Comparison of ENCODE assay signal across 9 mouse cellular contexts in genomic region chr11:97511661-97512369, GRCm38 (mm10). TPM values are rescaled to one million over a fixed set of nuclear protein-coding genes. Genes with fewer than 3 reads are reported as not detected.
A peak's percentile ranks its signal among the peaks of the same experiment; 100 is the strongest.
DNase-seq lines count a peak whose midpoint lies in the region; ATAC-seq lines count a peak whose summit lies in the region.
"Had no signal": no experiment of that assay in that cellular context is flagged by ENCODE, and none has a peak within 500 bp of the region (broad histone marks: within the 10 kb centered on the region; RNA-seq: fewer than 3 reads in every experiment).

No protein-coding gene starts in this region.

- 39% methylated on average over 13 of the region's 13 CpGs for WGBS in heart, embryonic 16.5 days

- H3K4me2 ChIP-seq in heart, embryonic 16.5 days (ENCODE audit: low read depth, low read length), result peak overlapping the region; percentile 39

- H3K9me3 ChIP-seq in heart, embryonic 16.5 days (replicated peaks; ENCODE audit: control insufficient read depth, low read length), result no peaks in the 10 kb centered on the region

- peak; percentile 34 to 63 for DNase-seq in adrenal gland, postnatal 36 days
- no peak for DNase-seq in adrenal gland, adult 2 months
- peak; percentile 86 for DNase-seq in kidney, postnatal 10 days
- peak; percentile 81 for DNase-seq in thymus, postnatal 4 days
- no peak for DNase-seq in layer of hippocampus, postnatal 25 days (ENCODE audit: extremely low spot score in 1 of 2, low spot score in 1 of 2)

- H3K4me3 ChIP-seq in brown adipose tissue, adult 24 weeks (ENCODE audit: insufficient read depth, low read depth, low read length), result peak overlapping the region; percentile 27
- peak overlapping the region; percentile 28 for H3K4me3 ChIP-seq in heart, embryonic 16.5 days (ENCODE audit: low read length)

- H3K36me3 ChIP-seq in heart, embryonic 16.5 days (ENCODE audit: control insufficient read depth, insufficient read depth), result no peaks in the 10 kb centered on the region

- H3K27ac ChIP-seq in brown adipose tissue, adult 24 weeks (replicated peaks; ENCODE audit: low read depth, low read length), result 0 out of 2 replicates have a peak overlapping the region, but pooled peaks have one; percentile 14
- H3K27ac ChIP-seq in heart, embryonic 16.5 days (ENCODE audit: low read length), result peak overlapping the region; percentile 70

- no peaks in the 10 kb centered on the region for H3K4me1 ChIP-seq in brown adipose tissue, adult 24 weeks (ENCODE audit: control insufficient read depth, insufficient read depth, insufficient read length, low read length)
- H3K4me1 ChIP-seq in heart, embryonic 16.5 days (ENCODE audit: control insufficient read depth, insufficient read depth, low read length), result no peaks in the 10 kb centered on the region

- peak; percentile 49; the same call in 1 of the 2 replicates for ATAC-seq in heart, embryonic 16.5 days (replicated peaks; ENCODE audit: extremely low read depth, insufficient read depth, low FRiP score)
- ATAC-seq in megakaryocyte, adult 5-6 weeks (ENCODE audit: poor library complexity, severe bottlenecking), result peak; percentile 65

- H3K27me3 ChIP-seq in heart, embryonic 16.5 days (ENCODE audit: control insufficient read depth, insufficient read depth, low read length), result peaks cover 3% of the 10 kb centered on the region; the same call in 1 of the 2 replicates

- peak overlapping the region; percentile 12 for H3K9ac ChIP-seq in heart, embryonic 16.5 days (ENCODE audit: low read length)

RNA-seq across cellular contexts. Expression of gene 4933428G20Rik, which starts 11.7 kb away (rescaled TPM):
- under 1 TPM in 1 of 2 experiments, not detected in 1; 0.33 TPM for total RNA-seq in adrenal gland, postnatal 36 days (2021)
- under 1 TPM in 1 of 2 experiments, not detected in 1; 0.59 TPM for total RNA-seq in adrenal gland, adult 2 months (2021)
- polyA plus RNA-seq in adrenal gland, adult 2 months (2012; rRNA removed), result 0.07 and 0.09 TPM in 2 replicates
- not detected in 2 replicates for polyA plus RNA-seq in brown adipose tissue, adult 24 weeks (2012; ENCODE audit: insufficient read depth, insufficient read length, missing spikeins)
- polyA plus RNA-seq in heart, embryonic 16.5 days (2015; fragmentation: Nextera tagmentation; extraction: Ambion mirVana), result 0.92 and 1.2 TPM in 2 replicates
- total RNA-seq in megakaryocyte, adult 5-6 weeks (2015), result not detected in 2 replicates
- total RNA-seq in megakaryocyte, adult 5-6 weeks (2017), result not detected in 2 replicates
- under 1 TPM in 1 of 2 experiments, not detected in 1; 0.20 TPM for total RNA-seq in layer of hippocampus, postnatal 25 days (2021)
- total RNA-seq: left cerebral cortex, postnatal 10 days had no signal

Comparison
In these comparisons a context has a peak if more than half of its experiments do, and no peak if none do; other contexts are left out.
1. DNase-seq: peak in adrenal gland, postnatal 36 days (2 of 2), kidney, postnatal 10 days (single experiment) and thymus, postnatal 4 days (single experiment); none in adrenal gland, adult 2 months (single experiment) and layer of hippocampus, postnatal 25 days (0 of 2).